Mouse (Mus musculus) heart, postnatal 0 days (tissue): Measurements from ENCODE around the gene Myo1e.

Source experiments
- CTCF ChIP-seq: IDR thresholded peaks from 2 replicates; pipeline ENCODE4 v1.5.1; 2016; ENCODE audit warnings: antibody characterized with exemption, control low read depth, low read depth
- EP300 ChIP-seq: IDR thresholded peaks from 2 replicates; pipeline ENCODE4 v1.6.1; 2016; ENCODE audit warnings: antibody characterized with exemption, low read depth

- TF ChIP-seq CTCF: no peak
- TF ChIP-seq EP300: no peak
Observed at GRCm38 (mm10) chr9:70265513-70265912, 58.4 kb downstream of the Myo1e start.
